Mouse (Mus musculus) hindbrain, postnatal 0 days (tissue): ENCODE measurements around the gene Pusl1. TPM values are rescaled to one million over a fixed set of nuclear protein-coding genes. Genes with fewer than 3 reads are reported as not detected.

Experiments
- ATAC-seq: fragments of 200-750 bp; cut with Nextera tagmentation; 2 replicates; pipeline ENCODE4 v1.8.0; 2017; ENCODE audit warnings: mild to moderate bottlenecking, moderate TSS enrichment, moderate library complexity
- DNase-seq: peaks from one replicate; pipeline ENCODE4 v3.0.0-alpha.2; 2015; ENCODE audit warnings: low spot score
- H3K27ac ChIP-seq: fragments of 300-500 bp; sonication (generic); 2 replicates; pipeline ENCODE4 v1.5.1; 2014; ENCODE audit warnings: mild to moderate bottlenecking
- H3K27me3 ChIP-seq: fragments of 300-500 bp; sonication (generic); 2 replicates; pipeline ENCODE4 v1.6.1; 2014; ENCODE audit warnings: low read length, mixed read lengths; ENCODE audit not compliant: insufficient read depth
- H3K36me3 ChIP-seq: fragments of 300-500 bp; sonication (generic); 2 replicates; pipeline ENCODE4 v1.6.1; 2014; ENCODE audit warnings: low read length, mixed read lengths; ENCODE audit not compliant: insufficient read depth
- H3K4me1 ChIP-seq: fragments of 300-500 bp; sonication (generic); 2 replicates; pipeline ENCODE4 v1.6.1; 2014; ENCODE audit warnings: antibody characterized with exemption, low read length, mixed read lengths; ENCODE audit not compliant: insufficient read depth
- H3K4me2 ChIP-seq: fragments of 300-500 bp; sonication (generic); 2 replicates; pipeline ENCODE4 v1.6.1; 2014; ENCODE audit warnings: low read depth, mild to moderate bottlenecking, low read length, moderate library complexity, mixed read lengths
- H3K4me3 ChIP-seq: fragments of 300-500 bp; sonication (generic); 2 replicates; pipeline ENCODE4 v1.5.1; 2014; ENCODE audit warnings: low read length
- H3K9ac ChIP-seq: fragments of 300-500 bp; sonication (generic); replicated peaks from 2 replicates; pipeline ENCODE4 v1.6.1; 2014; ENCODE audit warnings: mild to moderate bottlenecking, low read length, moderate library complexity, mixed read lengths
- H3K9me3 ChIP-seq: fragments of 300-500 bp; sonication (generic); 2 replicates; pipeline ENCODE4 v1.6.1; 2016; ENCODE audit warnings: low read length, mixed read lengths
- CTCF ChIP-seq: IDR thresholded peaks from 2 replicates; pipeline ENCODE4 v1.5.1; 2016; ENCODE audit warnings: antibody characterized with exemption, control low read depth, low read depth
- WGBS: fragments of 180-500 bp; shearing (Covaris S2); extraction: QIAGEN DNeasy Blood & Tissue Kit; methylation state at CpG from one replicate; pipeline ENCODE4 v1.1.7; 2014; 5-methylcytosine and 5-hydroxymethylcytosine counted together
- polyA plus RNA-seq: library from polyadenylated mRNA; unstranded; fragments of >200 nt; fragmentation: Nextera tagmentation; extraction: Ambion mirVana; gene quantifications from 2 replicates; pipeline ENCODE4 v1.2.1, GENCODE M21; 2015
- total RNA-seq: library from RNA; depleted of rRNA; stranded (reverse); fragments of >200 nt; gene quantifications from 2 replicates; pipeline ENCODE4 v1.2.3, GENCODE M21; 2014

Pusl1 gene
- total and polyA plus RNA-seq, 2 experiments from 2014 or later = 58.8 to 73.6 TPM

GRCm38 (mm10) chr4:155847591-155848352 lies 43.8 kb downstream of the Pusl1 start:
- Histone ChIP-seq H3K36me3 (no peaks in the 10 kb centered on the region), H3K27ac (peak overlapping the region; percentile 83), H3K4me3 (peak overlapping the region; percentile 90), H3K9ac (peak overlapping the region; percentile 87), H3K27me3 (no peaks in the 10 kb centered on the region), H3K4me1 (peaks cover 35% of the 10 kb centered on the region), H3K4me2 (peak overlapping the region; percentile 68), H3K9me3 (no peaks in the 10 kb centered on the region)
- 0 out of 2 replicates have a peak, but pooled peaks have one; percentile 16 for TF ChIP-seq CTCF
- DNase-seq = peak; percentile 59
- 1% methylated on average over 52 of the region's 69 CpGs for WGBS
- ATAC-seq = peak; percentile 50

- ATAC-seq (peak; percentile 90), DNase-seq (peak; percentile 94)
- Histone ChIP-seq H3K36me3 (no peaks in the 10 kb centered on the region), H3K4me3 (peak within 1 kb of the TSS; percentile 90), H3K9me3 (no peaks in the 10 kb centered on the region), H3K4me1 (peaks cover 35% of the 10 kb centered on the region), H3K27me3 (no peaks in the 10 kb centered on the region), H3K9ac (peak within 1 kb of the TSS; percentile 87), H3K4me2 (peak within 1 kb of the TSS; percentile 68), H3K27ac (peak within 1 kb of the TSS; percentile 83)
- TF ChIP-seq CTCF = no peak
- 3% methylated on average over 55 of the region's 65 CpGs for WGBS
Measured at GRCm38 (mm10) chr4:155846871-155847578, 44.6 kb downstream of the Pusl1 start, which contains the start of gene Dvl1. Dvl1 (plus strand) TSS chr4:155847402.

- Histone ChIP-seq H3K4me1 (peaks cover 10% of the 10 kb centered on the region), H3K9me3 (no peaks in the 10 kb centered on the region), H3K9ac (no peak overlapping the region), H3K27me3 (peaks cover 4% of the 10 kb centered on the region; the same call in 1 of the 2 replicates), H3K27ac (no peak overlapping the region), H3K4me2 (no peak overlapping the region), H3K36me3 (no peaks in the 10 kb centered on the region), H3K4me3 (no peak overlapping the region)
- DNase-seq (no peak), ATAC-seq (no peak)
- TF ChIP-seq CTCF = no peak
- WGBS = 86% methylated on average over 5 of the region's 5 CpGs
Measured at GRCm38 (mm10) chr4:155843231-155843630, 48.4 kb downstream of the Pusl1 start.

- DNase-seq (no peak), ATAC-seq (peak; percentile 4; the same call in 1 of the 2 replicates)
- Histone ChIP-seq H3K4me2 (peak overlapping the region; percentile 57), H3K9me3 (no peaks in the 10 kb centered on the region), H3K27me3 (peaks cover 4% of the 10 kb centered on the region; the same call in 1 of the 2 replicates), H3K4me3 (peak overlapping the region; percentile 30; the same call in 1 of the 2 replicates), H3K36me3 (no peaks in the 10 kb centered on the region), H3K9ac (no peak overlapping the region), H3K27ac (no peak overlapping the region), H3K4me1 (peaks cover 5% of the 10 kb centered on the region)
- TF ChIP-seq CTCF = no peak
- 41% methylated on average over 38 of the region's 38 CpGs for WGBS
Measured at GRCm38 (mm10) chr4:155841651-155842270, 49.8 kb downstream of the Pusl1 start.

- Histone ChIP-seq H3K9me3 (no peaks in the 10 kb centered on the region), H3K4me3 (peak overlapping the region; percentile 30), H3K27me3 (peaks cover 4% of the 10 kb centered on the region; the same call in 1 of the 2 replicates), H3K36me3 (no peaks in the 10 kb centered on the region), H3K4me1 (no peaks in the 10 kb centered on the region), H3K9ac (peak overlapping the region; percentile 35; the same call in 1 of the 2 replicates), H3K4me2 (peak overlapping the region; percentile 57), H3K27ac (peak overlapping the region; percentile 54; the same call in 1 of the 2 replicates)
- peak; percentile 45 for DNase-seq
- ATAC-seq = peak; percentile 49
- TF ChIP-seq CTCF = peak; percentile 37
- WGBS = 2% methylated on average over 31 of the region's 32 CpGs
Measured at GRCm38 (mm10) chr4:155841003-155841454, 50.6 kb downstream of the Pusl1 start.
